Mouse (Mus musculus) adrenal gland, adult (tissue): Measurements from ENCODE around the gene Icam2.
A peak's percentile ranks its signal among the peaks of the same experiment; 100 is the strongest.
"Not testable (repeated sequence)": the region's sequence is repeated elsewhere in the genome, so short reads cannot be mapped to it uniquely, and the experiment has no call there.

ENCODE experiments used
- DNase-seq, 2 experiments: peaks; one replicate each; pipeline ENCODE4 v3.0.0; 2022 to 2023; ENCODE audit warnings: low spot score in 1 of 2; ENCODE audit not compliant: inconsistent age in 2 of 2

Gene Icam2

DNA sequence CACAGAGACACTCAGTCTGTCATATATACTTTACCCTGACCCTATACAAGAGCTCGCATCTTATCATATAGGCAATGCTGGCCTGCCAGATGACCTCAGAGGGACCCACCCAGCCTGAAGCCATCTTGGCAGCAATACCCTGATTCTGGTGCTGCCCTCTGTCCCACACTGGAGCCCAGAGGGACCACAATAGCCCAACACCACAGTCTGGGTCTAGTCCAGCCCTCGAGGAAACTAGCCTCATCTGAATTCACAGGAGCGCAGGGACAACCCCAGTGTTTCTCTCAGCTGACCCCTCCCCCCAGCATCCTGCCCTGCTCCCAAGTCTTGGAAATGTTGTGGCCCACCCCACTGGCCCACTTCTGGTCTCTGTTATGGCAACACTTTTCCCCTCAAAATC is 36.6 kb downstream of the Icam2 start:
- DNase-seq = no peak

GRCm38 (mm10) chr11:106350853-106351252 is 37.0 kb downstream of the Icam2 start:
- DNase-seq = no peak

DNA sequence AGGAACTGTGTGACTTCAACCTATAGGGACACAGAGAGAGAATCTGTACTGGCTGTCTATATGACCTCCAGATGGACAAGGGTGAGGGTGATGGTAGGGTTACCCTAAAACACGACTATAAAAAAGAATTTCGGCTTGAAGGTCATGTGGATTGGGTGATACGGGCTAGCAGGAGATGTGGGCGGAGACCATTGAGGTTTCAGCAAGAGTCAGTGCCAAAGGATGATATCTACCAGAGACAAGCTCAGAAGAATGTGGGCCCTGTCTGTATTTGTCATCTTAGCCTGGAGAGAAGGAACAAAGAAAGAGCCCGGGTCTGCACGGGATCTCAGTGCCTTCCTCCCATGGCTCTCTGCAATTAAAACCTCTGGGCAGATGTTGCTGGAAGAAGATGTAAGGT is 38.1 kb downstream of the Icam2 start:
- no peak for DNase-seq

DNA sequence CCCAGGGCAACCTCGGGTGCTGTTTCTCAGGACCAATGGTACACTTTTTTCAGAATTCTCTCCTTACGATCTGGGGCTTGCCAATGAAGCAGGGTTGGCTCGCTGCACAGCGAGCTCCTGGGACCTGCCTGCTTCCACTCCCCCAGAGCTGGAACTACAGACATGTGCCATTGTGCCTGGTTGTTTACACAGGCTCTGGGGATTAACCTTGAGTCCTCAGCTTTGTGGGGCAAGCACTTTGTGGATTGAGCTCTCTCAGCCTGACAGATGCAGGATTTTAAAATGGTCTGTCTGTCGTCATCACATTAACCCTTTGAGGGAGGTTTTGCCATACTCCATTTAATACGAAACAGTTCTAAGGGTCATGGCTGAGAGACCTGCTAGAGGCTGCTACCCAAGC is 43.0 kb downstream of the Icam2 start:
- DNase-seq = no peak

DNA sequence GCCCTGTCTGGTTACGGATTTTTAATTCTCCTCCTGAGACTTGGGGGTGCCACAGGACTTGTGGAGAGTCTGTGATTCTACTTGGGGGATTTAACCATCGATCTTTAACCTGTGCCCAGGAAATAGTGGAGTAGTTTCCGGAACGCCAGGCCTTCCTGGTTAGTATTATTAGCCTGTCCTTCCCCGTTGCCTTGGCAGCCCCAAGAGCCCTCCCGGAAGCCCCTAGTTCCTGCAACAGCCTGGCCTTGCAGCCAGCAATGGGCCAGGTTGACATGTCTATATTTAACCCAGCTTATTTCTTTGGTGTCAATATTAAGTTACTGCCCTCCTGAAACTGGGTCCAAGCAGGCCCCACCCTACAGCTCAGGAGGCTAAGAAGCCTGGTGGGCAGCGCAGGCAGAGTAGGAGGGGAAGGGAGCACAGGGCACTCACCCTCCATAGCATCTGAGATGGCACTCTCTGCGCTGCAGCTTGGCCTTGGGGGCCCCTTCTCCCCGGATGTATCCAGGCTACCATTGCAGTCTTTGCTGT is 46.8 kb downstream of the Icam2 start:
- peak; percentile 28 to 54 for DNase-seq

GRCm38 (mm10) chr11:106339323-106339722 is 48.6 kb downstream of the Icam2 start:
- DNase-seq = not testable (repeated sequence)

DNA sequence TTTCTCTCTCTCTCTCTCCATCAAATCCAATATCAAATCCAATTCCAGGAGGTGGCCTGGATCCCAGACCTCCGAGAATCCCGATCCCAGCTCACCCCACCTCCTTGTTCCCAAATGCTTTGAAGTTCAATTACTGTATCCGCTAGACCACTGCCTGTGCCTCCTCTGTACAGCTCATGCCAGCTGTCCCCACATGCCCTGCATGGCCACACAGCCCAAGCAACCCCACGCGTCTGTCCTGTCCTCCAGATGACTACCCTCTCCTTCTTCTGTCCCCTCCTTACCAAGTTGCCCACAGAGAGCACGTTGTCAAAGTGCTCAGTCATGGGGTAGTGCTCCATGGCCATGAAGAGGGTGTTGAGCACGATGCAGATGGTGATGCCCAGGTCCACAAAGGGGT is 49.0 kb downstream of the Icam2 start:
- no peak for DNase-seq

- DNase-seq = no peak
Measured at GRCm38 (mm10) chr11:106338029-106338428, 49.8 kb downstream of the Icam2 start.

DNA sequence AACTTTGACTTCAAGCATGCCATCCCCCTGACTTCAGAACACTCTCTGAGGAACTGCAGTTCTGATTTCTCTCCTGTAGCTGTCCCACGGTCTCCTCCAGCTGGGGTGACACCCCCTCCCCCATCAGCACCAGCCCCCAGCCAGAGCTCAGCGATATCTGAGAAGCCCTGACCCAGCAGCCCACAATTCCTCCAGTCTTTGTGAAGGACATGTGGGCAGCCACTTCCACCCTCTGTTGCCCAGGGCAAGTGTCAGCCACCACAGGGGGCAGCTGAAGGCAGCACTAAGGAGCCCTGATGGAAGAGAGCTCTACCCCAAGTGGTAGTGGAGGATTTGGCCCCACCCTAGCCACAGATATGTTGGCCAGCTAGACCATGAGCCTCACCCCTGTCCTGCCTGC is 53.8 kb downstream of the Icam2 start:
- no peak for DNase-seq

- DNase-seq = no peak
Measured at GRCm38 (mm10) chr11:106332458-106332857, 55.4 kb downstream of the Icam2 start.

DNA sequence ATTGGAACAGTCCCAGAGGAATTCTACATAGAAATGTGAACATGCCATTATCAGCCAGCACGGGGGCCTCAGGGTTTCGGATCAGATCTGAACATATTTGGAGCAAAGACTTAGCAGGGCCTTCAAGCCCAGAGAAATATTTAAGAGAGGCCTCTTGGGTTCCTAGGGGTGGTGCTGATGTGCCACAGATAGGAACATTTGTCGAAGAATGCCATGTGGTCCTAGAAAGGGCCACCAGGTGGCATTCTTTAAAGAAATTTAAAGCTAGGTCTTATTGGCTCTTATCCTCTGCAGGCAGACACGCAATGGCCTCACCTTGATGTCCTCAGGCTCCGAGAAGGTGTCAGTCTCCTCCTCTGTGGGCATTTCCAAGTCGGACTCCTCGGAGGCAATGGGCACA is 58.2 kb downstream of the Icam2 start:
- DNase-seq = peak; percentile 24 to 76

GRCm38 (mm10) chr11:106329128-106329527 is 58.7 kb downstream of the Icam2 start:
- no peak for DNase-seq

DNA sequence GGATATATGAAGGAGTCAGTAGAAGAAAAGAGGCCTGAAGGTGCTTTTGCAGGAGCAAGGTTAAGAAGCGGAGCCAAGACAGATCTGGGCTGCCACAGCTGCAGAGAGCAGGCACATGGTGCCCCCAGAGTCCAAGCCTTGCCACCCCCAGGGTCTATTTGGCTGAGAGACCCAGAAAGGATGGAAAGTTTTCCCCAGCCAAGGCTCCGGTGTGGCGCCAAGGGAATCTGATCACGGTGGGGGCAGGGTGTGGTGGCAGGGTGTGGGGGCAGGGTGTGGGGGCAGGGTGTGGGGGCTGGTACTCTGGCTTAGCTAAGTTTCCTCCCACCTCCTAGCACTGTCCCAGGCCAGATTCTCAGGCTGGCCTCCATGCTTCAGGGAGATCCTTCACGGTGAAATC is 59.4 kb downstream of the Icam2 start:
- no peak for DNase-seq
